Mouse (Mus musculus): Measurements from ENCODE around the gene Prkn. TPM values are rescaled to one million over a fixed set of nuclear protein-coding genes. Genes with fewer than 3 reads are reported as not detected.

Prkn gene
- total RNA-seq, 2 experiments from 2014 or later, result 14.6 to 20.3 TPM

GRCm38 (mm10) chr17:11514032-11514761, 674.0 kb downstream of the Prkn start:
- peak in 1 of 2 experiments; percentile 30 for DNase-seq (ENCODE audit: low spot score in 2 of 2)

GRCm38 (mm10) chr17:11515619-11516018, 675.4 kb downstream of the Prkn start:
- DNase-seq (ENCODE audit: low spot score in 2 of 2), result no peak

- DNase-seq (ENCODE audit: low spot score in 2 of 2), result no peak
Measured at GRCm38 (mm10) chr17:11516165-11516564, 676.0 kb downstream of the Prkn start.

- DNase-seq (ENCODE audit: low spot score in 2 of 2), result no peak
Measured at GRCm38 (mm10) chr17:11532066-11532465, 691.9 kb downstream of the Prkn start.

GRCm38 (mm10) chr17:11532748-11533147, 692.6 kb downstream of the Prkn start:
- DNase-seq (ENCODE audit: low spot score in 2 of 2), result no peak

GRCm38 (mm10) chr17:11533835-11534234, 693.7 kb downstream of the Prkn start:
- no peak for DNase-seq (ENCODE audit: low spot score in 2 of 2)

GRCm38 (mm10) chr17:11538826-11539225, 698.6 kb downstream of the Prkn start:
- no peak for DNase-seq (ENCODE audit: low spot score in 2 of 2)

GRCm38 (mm10) chr17:11541928-11542623, 701.9 kb downstream of the Prkn start:
- DNase-seq (ENCODE audit: low spot score in 2 of 2), result no peak

- no peak for DNase-seq (ENCODE audit: low spot score in 2 of 2)
Measured at GRCm38 (mm10) chr17:11550562-11550961, 710.4 kb downstream of the Prkn start.

GRCm38 (mm10) chr17:11565681-11566080, 725.5 kb downstream of the Prkn start:
- DNase-seq (ENCODE audit: low spot score in 2 of 2), result no peak

GRCm38 (mm10) chr17:11570392-11570791, 730.2 kb downstream of the Prkn start:
- DNase-seq (ENCODE audit: low spot score in 2 of 2), result no peak

GRCm38 (mm10) chr17:11573666-11574065, 733.5 kb downstream of the Prkn start:
- peak; percentile 34 to 71 for DNase-seq (ENCODE audit: low spot score in 2 of 2)

- DNase-seq (ENCODE audit: low spot score in 2 of 2), result no peak
Measured at GRCm38 (mm10) chr17:11585491-11585890, 745.3 kb downstream of the Prkn start.

GRCm38 (mm10) chr17:11607931-11608330, 767.7 kb downstream of the Prkn start:
- DNase-seq (ENCODE audit: low spot score in 2 of 2), result no peak

GRCm38 (mm10) chr17:11611459-11611858, 771.3 kb downstream of the Prkn start:
- DNase-seq (ENCODE audit: low spot score in 2 of 2), result peak; percentile 72 to 75

- DNase-seq (ENCODE audit: low spot score in 2 of 2), result peak; percentile 41 to 56
Measured at GRCm38 (mm10) chr17:11612801-11613531, 772.8 kb downstream of the Prkn start.

GRCm38 (mm10) chr17:11617552-11617951, 777.4 kb downstream of the Prkn start:
- DNase-seq (ENCODE audit: low spot score in 2 of 2), result no peak

- DNase-seq (ENCODE audit: low spot score in 2 of 2), result no peak
Measured at GRCm38 (mm10) chr17:11618886-11619590, 778.9 kb downstream of the Prkn start.

GRCm38 (mm10) chr17:11620770-11621169, 780.6 kb downstream of the Prkn start:
- DNase-seq (ENCODE audit: low spot score in 2 of 2), result peak in 1 of 2 experiments; percentile 55

- no peak for DNase-seq (ENCODE audit: low spot score in 2 of 2)
Measured at GRCm38 (mm10) chr17:11621492-11621891, 781.3 kb downstream of the Prkn start.

- DNase-seq (ENCODE audit: low spot score in 2 of 2), result no peak
Measured at GRCm38 (mm10) chr17:11626306-11626705, 786.1 kb downstream of the Prkn start.
